Mouse (Mus musculus) heart, embryonic 16.5 days (tissue): ENCODE data around the gene Optn. TPM values are rescaled to one million over a fixed set of nuclear protein-coding genes. Genes with fewer than 3 reads are reported as not detected.

Source experiments
- ATAC-seq: fragments of 200-750 bp; cut with Nextera tagmentation; replicated peaks from 2 replicates; pipeline ENCODE4 v1.8.0; 2017; ENCODE audit warnings: moderate number of reproducible peaks; ENCODE audit not compliant: insufficient read depth, low FRiP score; ENCODE audit errors: extremely low read depth
- H3K27ac ChIP-seq: fragments of 300-500 bp; sonication (generic); 2 replicates; pipeline ENCODE4 v1.5.1; 2014; ENCODE audit warnings: mild to moderate bottlenecking, low read length, control low read depth, moderate library complexity
- H3K27me3 ChIP-seq: fragments of 300-500 bp; sonication (generic); 2 replicates; pipeline ENCODE4 v1.6.1; 2014; ENCODE audit warnings: low read length, mixed read lengths; ENCODE audit not compliant: control insufficient read depth, insufficient read depth
- H3K36me3 ChIP-seq: fragments of 300-500 bp; sonication (generic); 2 replicates; pipeline ENCODE4 v1.6.1; 2014; ENCODE audit not compliant: control insufficient read depth, insufficient read depth
- H3K4me1 ChIP-seq: fragments of 300-500 bp; sonication (generic); 2 replicates; pipeline ENCODE4 v1.6.1; 2014; ENCODE audit warnings: low read length, mixed read lengths; ENCODE audit not compliant: control insufficient read depth, insufficient read depth
- H3K4me2 ChIP-seq: fragments of 300-500 bp; sonication (generic); 2 replicates; pipeline ENCODE4 v1.6.1; 2014; ENCODE audit warnings: low read depth, mild to moderate bottlenecking, control low read depth, low read length
- H3K4me3 ChIP-seq: fragments of 300-500 bp; sonication (generic); 2 replicates; pipeline ENCODE4 v1.5.1; 2014; ENCODE audit warnings: mild to moderate bottlenecking, control low read depth, low read length
- H3K9ac ChIP-seq: fragments of 300-500 bp; sonication (generic); 2 replicates; pipeline ENCODE4 v1.6.1; 2014; ENCODE audit warnings: low read length, control low read depth
- H3K9me3 ChIP-seq: fragments of 300-500 bp; sonication (generic); replicated peaks from 2 replicates; pipeline ENCODE4 v1.6.1; 2016; ENCODE audit warnings: low read length; ENCODE audit not compliant: control insufficient read depth
- WGBS: fragments of 180-500 bp; shearing (Covaris S2); extraction: QIAGEN DNeasy Blood & Tissue Kit; methylation state at CpG from one replicate; pipeline ENCODE4 v1.1.7; 2014; 5-methylcytosine and 5-hydroxymethylcytosine counted together
- polyA plus RNA-seq: library from polyadenylated mRNA; unstranded; fragments of >200 nt; fragmentation: Nextera tagmentation; extraction: Ambion mirVana; gene quantifications from 2 replicates; pipeline ENCODE4 v1.2.1, GENCODE M21; 2015

Gene Optn
- polyA plus RNA-seq, 1 experiment from 2014 or later = 17.9 TPM

- H3K27me3 ChIP-seq = no peaks in the 10 kb centered on the region
- peak overlapping the region; percentile 90 for H3K4me3 ChIP-seq
- peak overlapping the region; percentile 83 for H3K4me2 ChIP-seq
- H3K4me1 ChIP-seq = peaks cover 10% of the 10 kb centered on the region
- no peak overlapping the region for H3K27ac ChIP-seq
- H3K9ac ChIP-seq = peak overlapping the region; percentile 77
- 12% methylated on average over 8 of the region's 8 CpGs for WGBS
- H3K36me3 ChIP-seq = peaks cover 11% of the 10 kb centered on the region
- ATAC-seq = no peak
- H3K9me3 ChIP-seq = no peaks in the 10 kb centered on the region
These were observed 51.9 kb downstream of the Optn start for GRCm38 (mm10) chr2:5011898-5012490.

DNA sequence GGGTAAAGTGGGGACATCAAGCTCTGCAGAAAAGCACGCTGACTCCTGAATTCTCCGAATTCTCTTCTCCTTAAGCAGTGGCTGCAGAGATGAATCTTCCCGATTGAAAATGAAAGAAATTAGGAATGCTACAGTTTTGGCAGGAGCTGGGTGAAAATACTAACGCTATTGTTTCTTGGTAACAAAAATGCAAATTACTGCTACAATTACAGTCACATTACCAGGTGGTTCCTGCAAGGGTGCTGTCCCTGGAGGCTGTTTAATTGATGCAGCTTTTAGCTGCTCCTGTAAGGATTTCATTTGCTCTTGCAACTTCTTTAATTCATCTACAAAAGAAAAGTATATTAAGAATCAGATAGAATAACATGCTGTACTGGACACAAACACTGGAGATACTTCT, 56.7 kb downstream of the Optn start:
- no peak for ATAC-seq
- Histone ChIP-seq H3K4me2 (no peak overlapping the region), H3K27ac (no peak overlapping the region), H3K9me3 (no peaks in the 10 kb centered on the region), H3K9ac (no peak overlapping the region), H3K36me3 (peaks cover 16% of the 10 kb centered on the region), H3K4me3 (no peak overlapping the region), H3K27me3 (no peaks in the 10 kb centered on the region), H3K4me1 (peaks cover 9% of the 10 kb centered on the region)
- 88% methylated on average over 4 of the region's 4 CpGs for WGBS

DNA sequence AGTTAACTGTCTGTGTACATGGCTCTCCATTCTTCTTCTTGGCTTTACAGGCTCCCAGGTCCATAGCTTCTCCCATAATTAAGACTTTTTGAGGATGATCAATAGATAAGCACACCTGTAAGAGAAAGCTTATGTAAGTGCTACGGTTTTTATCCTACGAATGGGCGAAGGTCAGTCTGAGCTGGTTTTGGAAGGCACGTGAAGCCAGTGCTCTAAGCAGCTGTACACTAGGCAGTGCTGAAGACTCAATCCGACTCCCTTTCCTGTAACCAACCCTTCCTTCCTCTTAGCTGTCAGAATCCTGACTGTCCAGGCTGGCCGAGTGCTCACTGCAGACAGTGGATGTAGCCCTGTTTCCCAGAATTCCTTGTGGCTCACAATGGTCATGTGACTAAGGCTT, 62.6 kb downstream of the Optn start:
- WGBS = 85% methylated on average over 6 of the region's 6 CpGs
- H3K9ac ChIP-seq = no peak overlapping the region
- no peak overlapping the region for H3K4me2 ChIP-seq
- H3K4me1 ChIP-seq = no peaks in the 10 kb centered on the region
- H3K27ac ChIP-seq = no peak overlapping the region
- H3K9me3 ChIP-seq = no peaks in the 10 kb centered on the region
- no peaks in the 10 kb centered on the region for H3K27me3 ChIP-seq
- H3K36me3 ChIP-seq = peaks cover 15% of the 10 kb centered on the region
- ATAC-seq = no peak
- no peak overlapping the region for H3K4me3 ChIP-seq

DNA sequence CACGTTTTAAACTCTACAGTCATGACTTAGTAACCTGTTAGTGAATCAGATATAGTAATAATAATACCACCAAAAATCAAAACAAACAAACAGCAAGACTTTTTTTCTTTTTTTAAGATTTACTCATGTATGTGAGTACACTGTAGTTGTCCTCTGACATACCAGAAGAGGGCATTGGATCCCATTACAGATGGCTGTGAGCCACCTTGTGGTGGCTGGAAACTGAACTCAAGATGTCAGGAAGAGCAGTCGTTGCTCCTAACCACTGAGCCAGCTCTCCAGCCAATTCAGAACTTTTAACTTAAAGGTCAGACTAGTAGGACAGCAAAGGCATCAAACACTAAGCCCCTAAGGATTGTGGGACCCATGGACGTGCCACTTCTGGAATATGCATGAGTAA, 64.9 kb downstream of the Optn start:
- ATAC-seq = no peak
- 71% methylated on average over 3 of the region's 3 CpGs for WGBS
- no peaks in the 10 kb centered on the region for H3K9me3 ChIP-seq
- H3K9ac ChIP-seq = no peak overlapping the region
- no peaks in the 10 kb centered on the region for H3K27me3 ChIP-seq
- no peak overlapping the region for H3K4me2 ChIP-seq
- no peak overlapping the region for H3K27ac ChIP-seq
- no peaks in the 10 kb centered on the region for H3K4me1 ChIP-seq
- no peak overlapping the region for H3K4me3 ChIP-seq
- H3K36me3 ChIP-seq = peaks cover 16% of the 10 kb centered on the region; the same call in 1 of the 2 replicates

GRCm38 (mm10) chr2:4996421-4996824, 67.4 kb downstream of the Optn start:
- no peaks in the 10 kb centered on the region for H3K4me1 ChIP-seq
- H3K27ac ChIP-seq = no peak overlapping the region
- H3K27me3 ChIP-seq = no peaks in the 10 kb centered on the region
- H3K9me3 ChIP-seq = no peaks in the 10 kb centered on the region
- ATAC-seq = no peak
- H3K36me3 ChIP-seq = peaks cover 20% of the 10 kb centered on the region
- no peak overlapping the region for H3K9ac ChIP-seq
- H3K4me3 ChIP-seq = no peak overlapping the region
- WGBS = 91% methylated on average over 6 of the region's 6 CpGs
- no peak overlapping the region for H3K4me2 ChIP-seq

DNA sequence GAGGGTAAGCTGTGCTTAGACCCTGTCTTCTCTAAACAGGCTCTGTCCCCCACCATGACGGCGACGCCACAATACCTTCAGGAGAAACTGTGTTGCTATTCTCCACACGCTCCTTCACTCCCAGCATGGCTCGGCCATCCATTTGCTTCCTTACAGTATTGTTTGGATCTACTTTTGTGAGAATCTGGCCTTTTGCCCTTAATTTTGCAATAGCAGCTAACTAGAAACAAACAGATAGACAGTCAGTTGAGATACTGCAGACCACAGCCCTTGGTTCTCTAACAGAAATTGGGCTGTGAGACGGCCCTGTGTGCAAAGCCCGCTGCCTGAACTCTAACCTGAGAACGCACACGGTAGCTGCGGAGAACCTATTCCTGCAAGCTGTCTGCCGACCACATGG, 68.2 kb downstream of the Optn start:
- H3K9me3 ChIP-seq = no peaks in the 10 kb centered on the region
- no peak overlapping the region for H3K27ac ChIP-seq
- no peak overlapping the region for H3K4me3 ChIP-seq
- no peaks in the 10 kb centered on the region for H3K4me1 ChIP-seq
- ATAC-seq = no peak
- no peak overlapping the region for H3K4me2 ChIP-seq
- WGBS = 91% methylated on average over 11 of the region's 11 CpGs
- H3K36me3 ChIP-seq = peaks cover 24% of the 10 kb centered on the region
- H3K27me3 ChIP-seq = no peaks in the 10 kb centered on the region
- no peak overlapping the region for H3K9ac ChIP-seq

DNA sequence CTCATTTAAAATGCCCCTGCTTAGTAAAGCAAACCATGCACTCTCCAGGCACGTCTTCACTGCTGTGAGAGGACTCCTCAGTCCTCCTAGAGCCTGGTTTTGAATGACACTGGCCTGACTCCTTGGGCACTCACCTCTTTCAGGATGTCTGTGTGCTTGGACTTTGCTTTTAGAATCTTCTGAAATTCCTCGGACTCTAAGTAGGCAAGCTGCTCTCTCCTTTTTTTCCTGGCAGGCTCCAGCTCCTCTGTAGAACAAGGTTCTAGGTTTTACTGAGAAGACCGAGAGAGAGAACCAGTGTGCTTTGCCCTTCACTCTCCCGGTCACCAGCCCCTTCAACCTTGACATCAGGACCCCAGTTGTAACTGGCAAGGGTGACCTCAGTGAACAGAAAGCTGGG, 69.4 kb downstream of the Optn start:
- Histone ChIP-seq H3K4me3 (no peak overlapping the region), H3K9ac (no peak overlapping the region), H3K27ac (no peak overlapping the region), H3K4me2 (no peak overlapping the region), H3K9me3 (no peaks in the 10 kb centered on the region), H3K4me1 (no peaks in the 10 kb centered on the region), H3K27me3 (no peaks in the 10 kb centered on the region), H3K36me3 (peaks cover 21% of the 10 kb centered on the region)
- WGBS = 93% methylated on average over 4 of the region's 4 CpGs
- no peak for ATAC-seq

DNA sequence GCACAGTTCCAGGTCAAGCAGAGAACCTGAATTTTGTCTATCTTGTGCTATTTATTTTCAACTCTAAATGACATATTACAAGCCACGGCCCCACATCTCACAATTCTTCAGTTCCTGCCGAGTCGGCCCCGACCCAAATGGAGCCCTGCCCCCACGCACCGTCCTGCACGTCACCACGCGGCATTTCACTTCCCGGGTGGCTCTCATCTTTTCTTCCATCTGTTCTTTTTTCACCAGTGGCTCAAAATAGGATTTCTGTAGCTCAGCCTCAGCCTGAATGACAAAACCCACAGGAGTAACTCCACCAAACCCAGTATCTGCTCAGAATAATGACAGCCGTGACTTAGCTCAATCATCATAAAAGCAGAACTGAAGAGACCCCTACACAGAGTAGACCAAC, 70.3 kb downstream of the Optn start:
- Histone ChIP-seq H3K27ac (no peak overlapping the region), H3K27me3 (no peaks in the 10 kb centered on the region), H3K9me3 (no peaks in the 10 kb centered on the region), H3K36me3 (peaks cover 17% of the 10 kb centered on the region), H3K4me1 (no peaks in the 10 kb centered on the region), H3K9ac (no peak overlapping the region), H3K4me3 (no peak overlapping the region), H3K4me2 (no peak overlapping the region)
- 91% methylated on average over 11 of the region's 11 CpGs for WGBS
- no peak for ATAC-seq

- no peak overlapping the region for H3K27ac ChIP-seq
- no peak for ATAC-seq
- H3K4me2 ChIP-seq = no peak overlapping the region
- H3K4me3 ChIP-seq = no peak overlapping the region
- no peaks in the 10 kb centered on the region for H3K4me1 ChIP-seq
- H3K9me3 ChIP-seq = no peaks in the 10 kb centered on the region
- H3K9ac ChIP-seq = no peak overlapping the region
- H3K27me3 ChIP-seq = no peaks in the 10 kb centered on the region
- 77% methylated on average over 11 of the region's 11 CpGs for WGBS
- peaks cover 12% of the 10 kb centered on the region for H3K36me3 ChIP-seq
These were observed 74.9 kb downstream of the Optn start for GRCm38 (mm10) chr2:4988826-4989424.
